Mouse (Mus musculus): ENCODE results near the gene Eno3. TPM values are rescaled to one million over a fixed set of nuclear protein-coding genes. Genes with fewer than 3 reads are reported as not detected.

Gene Eno3
- polyA plus RNA-seq, 1 experiment from 2014 or later: 37.9 TPM

DNA sequence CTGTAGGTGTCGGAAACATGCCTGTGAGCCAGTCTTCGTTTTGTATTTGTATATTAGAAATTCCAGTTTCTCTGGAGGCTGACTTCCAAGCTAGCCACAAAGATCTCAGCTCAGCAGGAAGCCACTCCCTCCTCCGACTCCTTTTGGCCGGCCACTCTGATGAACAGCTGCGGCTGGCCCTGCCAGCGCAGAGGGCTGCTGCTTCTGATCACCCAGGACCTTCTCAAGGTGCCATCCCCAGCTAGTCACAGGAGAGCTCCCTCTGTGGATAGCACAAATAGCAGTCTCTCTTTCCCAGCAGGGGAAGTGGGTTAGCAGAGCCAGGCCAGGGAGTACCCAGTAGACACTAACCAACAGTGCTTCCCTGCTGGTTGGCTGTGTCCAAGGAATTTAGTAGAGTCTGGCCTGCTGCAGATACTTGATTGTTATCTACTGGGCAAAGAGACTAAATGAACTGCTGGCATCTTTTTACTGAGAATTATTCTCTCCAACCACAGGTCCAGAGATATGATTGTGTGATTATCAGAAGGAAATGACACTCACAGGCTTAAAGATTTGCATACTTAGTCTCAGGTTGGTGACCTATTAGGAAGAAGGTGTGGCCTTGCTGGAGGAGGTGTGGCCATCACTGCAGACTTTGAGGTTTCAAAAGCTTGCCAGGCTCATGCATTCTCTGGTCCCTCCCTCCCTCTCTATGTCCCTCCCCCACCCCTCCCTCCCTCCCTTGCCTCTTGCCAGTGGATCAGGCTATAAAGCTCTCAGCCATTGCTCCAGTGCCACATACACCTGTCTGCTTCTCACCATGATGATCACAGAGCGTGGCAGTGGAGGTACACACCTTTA, 34.8 kb upstream of the Eno3 start:
- Histone ChIP-seq H3K4me1 (replicated peaks; ENCODE audit: control insufficient read depth, insufficient read depth, low read length) (peaks cover 2% of the 10 kb centered on the region; the same call in 1 of the 2 replicates), H3K4me2 (ENCODE audit: low read depth, low read length) (no peak overlapping the region), H3K36me3 (ENCODE audit: control insufficient read depth, insufficient read depth, low read length) (no peaks in the 10 kb centered on the region), H3K9ac (ENCODE audit: low read length) (no peak overlapping the region), H3K4me3 (ENCODE audit: low read length) (no peak overlapping the region), H3K27me3 (ENCODE audit: control insufficient read depth, insufficient read depth, low read depth, low read length) (no peaks in the 10 kb centered on the region), H3K9me3 (ENCODE audit: control insufficient read depth, low read length) (no peaks in the 10 kb centered on the region), H3K27ac (ENCODE audit: low read length) (0 out of 2 replicates have a peak overlapping the region, but pooled peaks have one; percentile 30)
- 0 out of 2 replicates have a peak, but pooled peaks have one; percentile 21 for ATAC-seq (ENCODE audit: low read depth)
- WGBS: 31% methylated on average over 7 of the region's 7 CpGs

- Histone ChIP-seq H3K27ac (ENCODE audit: low read length) (no peak overlapping the region), H3K36me3 (ENCODE audit: control insufficient read depth, insufficient read depth, low read length) (no peaks in the 10 kb centered on the region), H3K4me1 (replicated peaks; ENCODE audit: control insufficient read depth, insufficient read depth, low read length) (peaks cover 2% of the 10 kb centered on the region; the same call in 1 of the 2 replicates), H3K4me2 (ENCODE audit: low read depth, low read length) (no peak overlapping the region), H3K9ac (ENCODE audit: low read length) (no peak overlapping the region), H3K27me3 (ENCODE audit: control insufficient read depth, insufficient read depth, low read depth, low read length) (no peaks in the 10 kb centered on the region), H3K4me3 (ENCODE audit: low read length) (no peak overlapping the region), H3K9me3 (ENCODE audit: control insufficient read depth, low read length) (no peaks in the 10 kb centered on the region)
- no peak for ATAC-seq (ENCODE audit: low read depth)
- WGBS: 66% methylated on average over 10 of the region's 10 CpGs
These were observed 33.8 kb upstream of the Eno3 start for GRCm38 (mm10) chr11:70623053-70623742.

DNA sequence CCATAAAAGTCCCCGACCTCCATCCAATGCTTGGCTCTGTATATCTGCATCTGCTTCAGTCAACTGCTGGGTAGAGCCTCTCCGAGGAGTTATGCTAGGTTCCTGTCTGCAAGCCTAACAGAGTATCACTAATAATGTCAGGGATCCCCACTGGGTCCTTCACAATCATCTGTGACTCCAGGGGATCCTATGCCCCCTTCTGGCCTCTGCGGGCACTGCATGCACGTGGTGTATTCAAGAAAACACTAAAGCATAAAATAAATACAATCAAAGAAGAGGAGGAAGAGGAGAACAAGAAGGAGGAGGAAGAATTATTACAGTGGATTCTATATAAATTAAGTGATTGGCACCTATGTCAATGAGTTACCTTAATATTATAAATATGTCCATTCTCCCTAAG, 31.5 kb upstream of the Eno3 start:
- Histone ChIP-seq H3K4me2 (ENCODE audit: low read depth, low read length) (no peak overlapping the region), H3K27ac (ENCODE audit: low read length) (no peak overlapping the region), H3K36me3 (ENCODE audit: control insufficient read depth, insufficient read depth, low read length) (no peaks in the 10 kb centered on the region), H3K9ac (ENCODE audit: low read length) (no peak overlapping the region), H3K4me1 (replicated peaks; ENCODE audit: control insufficient read depth, insufficient read depth, low read length) (peaks cover 2% of the 10 kb centered on the region; the same call in 1 of the 2 replicates), H3K9me3 (ENCODE audit: control insufficient read depth, low read length) (no peaks in the 10 kb centered on the region), H3K27me3 (ENCODE audit: control insufficient read depth, insufficient read depth, low read depth, low read length) (no peaks in the 10 kb centered on the region), H3K4me3 (ENCODE audit: low read length) (no peak overlapping the region)
- 38% methylated on average over 4 of the region's 4 CpGs for WGBS
- no peak for ATAC-seq (ENCODE audit: low read depth)

- Histone ChIP-seq H3K27me3 (ENCODE audit: control insufficient read depth, insufficient read depth, low read depth, low read length) (no peaks in the 10 kb centered on the region), H3K4me3 (ENCODE audit: low read length) (no peak overlapping the region), H3K27ac (ENCODE audit: low read length) (no peak overlapping the region), H3K4me1 (replicated peaks; ENCODE audit: control insufficient read depth, insufficient read depth, low read length) (no peaks in the 10 kb centered on the region), H3K9me3 (ENCODE audit: control insufficient read depth, low read length) (no peaks in the 10 kb centered on the region), H3K4me2 (ENCODE audit: low read depth, low read length) (no peak overlapping the region), H3K36me3 (ENCODE audit: control insufficient read depth, insufficient read depth, low read length) (no peaks in the 10 kb centered on the region), H3K9ac (ENCODE audit: low read length) (no peak overlapping the region)
- no peak for ATAC-seq (ENCODE audit: low read depth)
- 64% methylated on average over 4 of the region's 4 CpGs for WGBS
These were observed 30.1 kb upstream of the Eno3 start for GRCm38 (mm10) chr11:70626877-70627276.

GRCm38 (mm10) chr11:70628431-70628830, 28.6 kb upstream of the Eno3 start:
- no peaks in the 10 kb centered on the region for H3K36me3 ChIP-seq (ENCODE audit: control insufficient read depth, insufficient read depth, low read length)
- peak; percentile 66 for ATAC-seq (ENCODE audit: low read depth)
- H3K9ac ChIP-seq (ENCODE audit: low read length): no peak overlapping the region
- no peak overlapping the region for H3K4me2 ChIP-seq (ENCODE audit: low read depth, low read length)
- no peak overlapping the region for H3K4me3 ChIP-seq (ENCODE audit: low read length)
- no peak overlapping the region for H3K27ac ChIP-seq (ENCODE audit: low read length)
- H3K9me3 ChIP-seq (ENCODE audit: control insufficient read depth, low read length): no peaks in the 10 kb centered on the region
- H3K27me3 ChIP-seq (ENCODE audit: control insufficient read depth, insufficient read depth, low read depth, low read length): no peaks in the 10 kb centered on the region
- 44% methylated on average over 2 of the region's 2 CpGs for WGBS
- no peaks in the 10 kb centered on the region for H3K4me1 ChIP-seq (replicated peaks; ENCODE audit: control insufficient read depth, insufficient read depth, low read length)

- H3K27me3 ChIP-seq (ENCODE audit: control insufficient read depth, insufficient read depth, low read depth, low read length): no peaks in the 10 kb centered on the region
- H3K36me3 ChIP-seq (ENCODE audit: control insufficient read depth, insufficient read depth, low read length): no peaks in the 10 kb centered on the region
- no peak overlapping the region for H3K27ac ChIP-seq (ENCODE audit: low read length)
- no peak for ATAC-seq (ENCODE audit: low read depth)
- 38% methylated on average over 5 of the region's 5 CpGs for WGBS
- no peak overlapping the region for H3K4me2 ChIP-seq (ENCODE audit: low read depth, low read length)
- no peaks in the 10 kb centered on the region for H3K9me3 ChIP-seq (ENCODE audit: control insufficient read depth, low read length)
- H3K4me3 ChIP-seq (ENCODE audit: low read length): no peak overlapping the region
- no peaks in the 10 kb centered on the region for H3K4me1 ChIP-seq (replicated peaks; ENCODE audit: control insufficient read depth, insufficient read depth, low read length)
- H3K9ac ChIP-seq (ENCODE audit: low read length): no peak overlapping the region
These were observed 27.4 kb upstream of the Eno3 start for GRCm38 (mm10) chr11:70629557-70629956.

DNA sequence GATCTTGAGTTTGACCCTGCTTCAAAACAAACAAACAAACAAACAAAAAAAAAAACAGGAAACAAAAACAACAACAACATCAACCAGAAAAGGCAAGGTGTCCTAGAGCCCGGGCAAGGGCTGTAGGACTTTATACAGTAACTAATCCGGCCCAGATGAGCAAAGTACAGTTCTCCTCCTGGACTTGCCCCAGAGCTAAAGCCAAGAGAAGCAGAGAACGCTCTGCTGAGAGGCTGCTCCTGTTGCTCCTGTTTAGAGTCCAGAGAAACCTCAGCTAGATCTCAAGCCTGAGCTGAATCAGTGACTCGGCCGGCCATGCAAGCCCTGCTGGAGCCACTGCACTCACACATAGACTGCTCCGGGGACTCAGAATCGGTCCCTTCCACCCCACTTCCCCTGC, 26.9 kb upstream of the Eno3 start:
- 72% methylated on average over 7 of the region's 7 CpGs for WGBS
- Histone ChIP-seq H3K9me3 (ENCODE audit: control insufficient read depth, low read length) (no peaks in the 10 kb centered on the region), H3K4me3 (ENCODE audit: low read length) (no peak overlapping the region), H3K27me3 (ENCODE audit: control insufficient read depth, insufficient read depth, low read depth, low read length) (no peaks in the 10 kb centered on the region), H3K4me2 (ENCODE audit: low read depth, low read length) (no peak overlapping the region), H3K36me3 (ENCODE audit: control insufficient read depth, insufficient read depth, low read length) (no peaks in the 10 kb centered on the region), H3K27ac (ENCODE audit: low read length) (no peak overlapping the region), H3K9ac (ENCODE audit: low read length) (no peak overlapping the region), H3K4me1 (replicated peaks; ENCODE audit: control insufficient read depth, insufficient read depth, low read length) (no peaks in the 10 kb centered on the region)
- no peak for ATAC-seq (ENCODE audit: low read depth)

- H3K4me2 ChIP-seq (ENCODE audit: low read depth, low read length): no peak overlapping the region
These were observed 21.4 kb upstream of the Eno3 start for GRCm38 (mm10) chr11:70635601-70636000.

GRCm38 (mm10) chr11:70637764-70638163, 19.2 kb upstream of the Eno3 start:
- WGBS: 100% methylated on average over 1 of the region's 1 CpGs
- Histone ChIP-seq H3K4me1 (replicated peaks; ENCODE audit: control insufficient read depth, insufficient read depth, low read length) (no peaks in the 10 kb centered on the region), H3K27ac (ENCODE audit: low read length) (no peak overlapping the region), H3K9ac (ENCODE audit: low read length) (no peak overlapping the region), H3K9me3 (ENCODE audit: control insufficient read depth, low read length) (no peaks in the 10 kb centered on the region), H3K36me3 (ENCODE audit: control insufficient read depth, insufficient read depth, low read length) (peaks cover 2% of the 10 kb centered on the region; the same call in 1 of the 2 replicates), H3K4me2 (ENCODE audit: low read depth, low read length) (no peak overlapping the region), H3K27me3 (ENCODE audit: control insufficient read depth, insufficient read depth, low read depth, low read length) (no peaks in the 10 kb centered on the region), H3K4me3 (ENCODE audit: low read length) (no peak overlapping the region)
- no peak for ATAC-seq (ENCODE audit: low read depth)

More at GRCm38 (mm10) chr11:70635601-70636000, 21.4 kb upstream of the Eno3 start:
- H3K4me1 ChIP-seq (replicated peaks; ENCODE audit: control insufficient read depth, insufficient read depth, low read length): no peaks in the 10 kb centered on the region
- no peak overlapping the region for H3K4me3 ChIP-seq (ENCODE audit: low read length)
- no peaks in the 10 kb centered on the region for H3K9me3 ChIP-seq (ENCODE audit: control insufficient read depth, low read length)
- H3K27me3 ChIP-seq (ENCODE audit: control insufficient read depth, insufficient read depth, low read depth, low read length): no peaks in the 10 kb centered on the region
- no peaks in the 10 kb centered on the region for H3K36me3 ChIP-seq (ENCODE audit: control insufficient read depth, insufficient read depth, low read length)
- 76% methylated on average over 4 of the region's 4 CpGs for WGBS
- H3K27ac ChIP-seq (ENCODE audit: low read length): no peak overlapping the region
- H3K9ac ChIP-seq (ENCODE audit: low read length): no peak overlapping the region
- no peak for ATAC-seq (ENCODE audit: low read depth)

Data from lung, embryonic 16.5 days (tissue).